Mouse (Mus musculus) granulocyte monocyte progenitor cell, adult 5-6 weeks (primary cell): Measurements from ENCODE around the gene Vps37b. TPM values are rescaled to one million over a fixed set of nuclear protein-coding genes. Genes with fewer than 3 reads are reported as not detected.

Experiments used
- ATAC-seq: replicated peaks from 2 replicates; pipeline ENCODE4 v1.8.0; 2016; ENCODE audit warnings: mild to moderate bottlenecking, moderate TSS enrichment, inconsistent platforms; ENCODE audit not compliant: poor library complexity, severe bottlenecking
- total RNA-seq, 2 experiments: library from RNA; stranded (forward) in 1 of 2; stranded (reverse) in 1 of 2; fragments of 200-712, 200-1000 nt in 1 of 2; fragments of >200 nt in 1 of 2; fragmentation: Nextera tagmentation in 1 of 2; gene quantifications; 2 replicates each; pipeline ENCODE4 v1.2.3; 2014 to 2017

Gene Vps37b
- total RNA-seq, 2 experiments from 2014 or later, result 7.6 to 9.5 TPM

DNA sequence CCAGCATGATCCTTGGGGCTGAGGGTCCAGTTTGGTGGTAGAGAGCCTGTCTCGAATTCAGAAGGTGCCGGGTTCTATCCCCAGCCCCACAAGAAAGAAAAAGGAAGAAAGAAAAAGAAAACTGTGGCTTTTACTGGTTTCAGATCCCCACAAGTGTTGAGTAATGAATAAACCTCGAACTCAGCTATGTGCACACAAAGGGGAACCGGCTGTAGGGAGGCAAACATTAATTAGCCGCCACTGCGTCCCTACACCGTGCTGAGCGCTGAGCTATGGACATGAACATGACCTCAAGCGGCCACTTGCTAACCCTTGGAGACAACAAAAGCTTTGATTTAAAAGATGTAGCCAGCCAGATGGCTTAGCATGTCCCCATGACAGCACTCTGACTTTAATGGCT is 6.9 kb downstream of the Vps37b start:
- peak; percentile 68 for ATAC-seq

DNA sequence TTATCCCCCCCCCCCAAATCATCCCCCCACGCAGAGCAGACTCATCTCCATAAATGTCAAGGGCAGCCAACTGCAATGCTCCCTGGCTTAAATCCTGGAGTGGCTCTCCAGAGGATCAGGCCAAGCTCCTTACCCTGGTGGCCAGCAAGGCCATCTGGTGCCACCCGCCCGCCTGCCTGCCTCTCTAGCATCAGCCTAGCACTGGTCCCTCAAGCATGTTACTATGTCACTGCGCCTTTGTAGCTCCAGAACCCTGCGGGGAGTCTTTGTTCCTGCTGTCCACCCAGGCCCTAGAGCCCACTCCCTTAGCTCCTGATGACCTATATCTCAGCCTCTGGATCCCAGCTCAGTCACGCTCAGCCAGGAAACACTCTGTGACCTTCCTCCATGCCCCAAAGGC is 7.4 kb downstream of the Vps37b start:
- ATAC-seq, result no peak

DNA sequence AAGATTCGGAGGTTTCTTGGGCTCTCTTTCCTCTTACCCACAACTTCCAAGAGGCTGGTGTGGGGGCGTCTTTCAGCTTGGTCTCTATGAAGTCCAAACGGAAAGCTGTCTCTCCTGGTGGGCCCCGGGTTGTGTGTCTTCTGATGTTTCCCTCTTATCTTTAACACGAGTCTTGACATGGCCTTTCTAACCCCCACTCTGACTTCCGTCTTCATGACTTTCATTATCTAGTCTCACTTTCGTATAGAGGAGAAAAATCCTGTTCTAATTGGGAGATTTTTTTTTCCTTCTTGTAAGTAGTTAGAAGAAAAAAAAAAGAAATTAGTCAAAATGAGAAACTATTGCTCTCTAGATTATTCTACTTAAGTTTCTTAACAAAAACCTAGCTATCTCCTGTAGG is 9.7 kb downstream of the Vps37b start:
- no peak for ATAC-seq

DNA sequence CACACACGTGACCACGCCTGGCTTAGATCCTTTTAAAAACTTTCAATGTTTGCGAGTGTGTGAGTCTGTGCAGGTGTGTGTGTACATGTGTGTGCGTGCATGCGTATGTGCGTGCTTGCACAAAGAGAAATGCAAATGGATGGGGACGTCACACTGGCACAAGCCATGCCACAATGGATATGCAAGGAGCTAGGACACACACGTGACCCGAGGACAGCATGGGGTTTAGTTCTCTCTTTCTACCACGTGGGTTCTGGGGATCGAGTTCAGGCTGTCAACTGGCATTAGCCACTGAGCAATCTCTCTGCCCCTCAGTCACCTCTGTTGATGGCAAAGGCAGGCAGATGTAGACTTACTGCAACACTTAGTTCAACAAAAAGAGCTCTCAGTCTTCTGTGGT is 10.4 kb downstream of the Vps37b start:
- 0 out of 2 replicates have a peak, but pooled peaks have one; percentile 6 for ATAC-seq

DNA sequence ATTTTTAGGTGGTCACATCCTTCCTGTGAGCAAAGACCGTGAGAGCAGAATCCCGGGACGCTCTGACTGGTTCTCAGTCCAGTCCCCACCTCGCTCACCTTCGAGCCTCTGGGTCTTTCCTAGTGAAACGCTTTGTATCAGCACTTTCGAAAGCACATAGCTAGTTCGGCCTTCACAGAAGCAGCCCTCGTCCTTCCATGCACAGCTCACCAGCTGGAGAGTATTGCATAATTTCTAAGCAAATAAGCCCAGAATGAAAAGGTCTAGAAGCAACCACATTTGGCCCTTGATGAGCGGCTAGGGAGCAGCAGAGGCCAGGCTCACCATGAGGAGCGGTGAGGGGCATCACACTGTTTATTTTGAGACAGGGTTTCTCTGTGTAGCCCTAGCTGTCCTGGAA is 10.9 kb downstream of the Vps37b start:
- ATAC-seq, result peak; percentile 28

DNA sequence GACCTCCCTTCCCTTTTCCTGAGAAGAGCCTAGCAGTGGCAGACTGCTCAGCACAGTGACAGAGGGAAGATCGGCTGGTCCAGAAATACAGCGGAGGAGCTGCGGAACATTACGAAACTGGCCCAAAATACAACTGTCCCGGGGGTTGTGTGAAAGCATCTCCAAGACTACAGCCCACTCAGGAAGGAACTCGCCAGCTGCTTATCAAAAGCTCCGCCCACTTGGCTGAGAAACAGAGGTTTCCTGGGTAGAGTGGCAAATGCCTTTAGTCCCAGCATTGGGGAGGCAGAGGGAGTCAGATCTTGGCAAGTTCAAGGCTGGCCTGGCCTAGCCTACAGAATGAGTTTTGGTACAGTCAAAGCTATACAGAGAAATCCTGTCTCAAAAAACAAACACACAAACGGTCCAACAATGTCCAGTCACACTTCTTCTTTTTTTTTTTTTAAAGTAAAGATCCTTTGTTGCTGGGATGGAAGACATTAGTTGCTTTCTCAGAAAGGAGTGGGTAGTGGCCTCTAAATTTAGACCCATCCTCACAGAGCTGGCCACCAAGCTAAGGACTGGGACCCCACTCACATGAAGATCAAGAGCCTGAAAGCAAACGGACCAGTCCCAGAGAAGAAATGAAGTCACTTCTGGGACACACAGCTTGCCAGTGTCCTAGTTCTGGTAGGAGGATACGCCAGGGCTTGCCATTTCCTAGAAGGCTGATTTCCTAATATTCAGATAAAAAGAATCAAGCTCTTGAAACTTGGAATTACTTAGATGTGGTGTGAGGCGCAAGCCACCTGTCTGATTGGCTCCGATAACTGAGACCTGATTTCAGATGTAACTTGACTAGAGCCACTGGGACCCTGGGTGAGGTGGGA is 12.5 kb downstream of the Vps37b start:
- peak; percentile 77 for ATAC-seq

DNA sequence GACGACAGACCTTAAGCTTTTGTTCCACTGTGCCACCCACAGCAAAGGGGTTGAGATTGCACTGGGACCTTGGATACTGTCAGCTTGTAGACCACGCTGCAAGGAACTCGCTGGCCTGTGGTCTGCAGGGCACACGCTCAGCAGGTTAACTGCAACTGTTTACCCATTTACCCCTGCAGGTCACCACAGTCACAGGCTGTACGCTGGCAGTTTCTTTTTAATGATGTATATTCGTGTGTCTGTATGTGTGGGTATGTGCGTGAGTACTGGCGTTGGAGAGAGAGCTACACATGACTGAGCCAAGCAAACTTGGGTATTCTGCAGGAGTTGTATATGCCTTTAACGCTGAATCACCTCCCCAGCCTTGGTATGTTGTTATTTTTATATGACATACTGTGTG is 13.4 kb downstream of the Vps37b start:
- ATAC-seq, result no peak

DNA sequence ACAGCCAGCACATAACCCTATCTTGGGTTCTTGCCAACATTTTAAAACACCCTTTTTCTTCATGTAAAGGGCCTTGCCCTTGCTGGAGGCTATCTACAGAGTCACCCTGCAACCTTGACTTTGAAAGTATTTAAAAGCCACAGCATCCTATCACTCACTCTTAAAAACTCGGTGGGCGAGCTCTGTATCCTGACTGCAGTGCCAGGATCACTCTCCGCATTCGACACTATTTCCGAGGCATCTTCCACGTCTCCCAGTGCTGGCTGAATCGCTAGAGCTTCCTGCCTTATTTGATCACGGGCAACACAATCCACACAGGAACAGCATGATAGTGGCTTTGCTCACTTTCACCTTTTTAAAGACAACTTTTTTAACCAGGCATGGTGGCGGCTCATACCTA is 14.1 kb downstream of the Vps37b start:
- no peak for ATAC-seq

DNA sequence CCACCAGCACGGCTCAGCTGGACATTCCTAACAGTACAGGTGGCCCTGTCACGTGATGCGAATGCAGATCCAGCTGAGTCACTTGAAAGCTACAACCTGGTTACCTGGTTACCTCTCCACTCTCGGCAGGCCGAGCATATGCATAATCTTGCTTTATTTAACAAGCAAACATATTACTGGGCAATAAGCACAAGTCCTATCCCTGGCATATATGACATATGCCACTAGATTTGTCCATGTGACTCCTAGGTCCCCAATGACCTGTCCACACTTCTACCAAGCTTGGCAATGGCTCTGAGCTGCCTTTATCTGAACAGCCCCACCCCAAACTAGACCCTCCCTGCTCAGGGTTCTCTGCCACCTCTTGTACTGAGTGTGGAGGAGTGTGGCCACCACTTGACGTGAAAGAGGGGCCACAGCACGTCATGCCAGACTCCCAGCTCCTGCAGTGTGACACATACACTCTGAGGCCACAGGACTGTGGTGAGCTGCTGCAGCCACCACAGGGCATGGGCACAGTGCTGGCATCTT is 15.7 kb downstream of the Vps37b start:
- no peak for ATAC-seq

DNA sequence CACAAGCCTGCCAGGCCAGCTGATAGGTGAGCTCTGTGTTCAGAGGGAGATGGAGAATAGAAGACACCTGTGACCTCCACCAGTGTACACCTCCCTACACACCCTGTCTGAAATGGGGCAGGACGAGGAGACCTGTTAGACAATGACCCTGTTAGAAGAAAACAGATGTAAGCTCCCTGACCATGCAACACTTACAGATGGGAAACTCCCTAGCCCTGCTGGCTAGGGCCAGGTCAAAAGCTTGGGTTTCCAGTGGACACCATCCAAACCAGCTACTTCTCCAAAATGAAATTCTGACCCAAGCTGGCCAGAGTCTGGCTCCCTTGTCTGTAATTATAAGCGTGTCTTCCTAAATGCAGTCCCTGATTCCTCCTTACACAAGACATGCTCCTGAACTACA is 16.3 kb downstream of the Vps37b start:
- no peak for ATAC-seq

DNA sequence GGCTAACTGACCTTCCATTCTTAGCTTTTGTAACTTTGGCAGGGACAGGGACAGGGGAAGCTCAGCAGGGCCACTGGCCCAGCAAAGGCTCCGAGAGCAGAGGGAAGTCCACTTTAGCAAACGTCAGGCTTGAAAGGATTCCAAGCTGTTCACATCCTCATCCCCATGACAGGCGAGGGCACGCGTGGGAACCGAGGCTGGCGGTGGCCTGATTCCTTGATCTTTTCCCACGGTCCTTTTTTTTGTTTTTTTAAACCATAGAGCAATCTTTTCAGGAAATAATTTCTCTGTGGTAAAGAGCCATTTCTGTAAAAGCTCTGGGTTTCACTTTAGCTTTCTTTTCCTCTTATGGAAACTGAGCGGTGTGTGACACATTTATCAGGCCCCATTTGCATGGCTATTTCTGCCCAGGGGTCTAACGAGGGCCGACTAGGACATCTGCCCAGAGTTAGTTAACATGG is 17.2 kb downstream of the Vps37b start:
- ATAC-seq, result peak; percentile 9

DNA sequence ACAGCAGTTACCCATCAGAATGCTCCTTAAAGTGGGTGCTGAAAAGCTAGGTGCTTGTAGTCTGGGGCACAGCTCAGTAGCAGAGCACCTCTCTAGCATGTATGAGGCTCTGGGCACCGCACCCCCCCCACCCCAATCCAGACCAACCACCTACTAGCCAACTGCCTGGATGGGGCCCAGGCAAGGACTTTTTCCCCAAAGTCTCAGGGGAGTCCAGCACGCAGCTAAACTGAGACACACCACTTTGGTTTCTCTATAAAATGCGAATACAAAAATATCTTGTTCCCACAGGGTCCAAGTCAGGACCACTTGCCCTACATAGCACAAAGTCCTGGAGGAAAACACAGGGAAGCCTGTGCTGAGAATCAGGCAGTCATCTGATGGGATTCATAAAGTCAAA is 17.9 kb downstream of the Vps37b start:
- ATAC-seq, result no peak

DNA sequence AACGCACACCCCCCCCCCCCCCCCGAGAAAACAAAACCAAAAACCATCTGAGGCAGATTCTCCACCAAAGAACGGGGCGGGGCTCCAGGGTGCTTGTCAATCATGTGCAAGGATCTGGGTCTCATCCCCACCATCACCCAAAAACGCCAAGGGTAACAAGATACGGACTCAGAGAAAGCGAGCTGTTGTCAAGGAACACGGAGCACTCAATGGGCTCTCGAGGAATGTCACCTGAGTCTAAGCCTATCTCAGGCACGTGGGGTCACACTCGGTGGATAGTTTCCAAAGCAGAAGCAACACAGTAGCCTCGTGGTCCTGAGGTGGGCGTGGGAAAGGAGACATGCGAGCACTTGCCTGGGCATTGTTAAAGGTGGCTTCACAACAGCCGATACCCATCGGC is 18.3 kb downstream of the Vps37b start:
- ATAC-seq, result no peak

DNA sequence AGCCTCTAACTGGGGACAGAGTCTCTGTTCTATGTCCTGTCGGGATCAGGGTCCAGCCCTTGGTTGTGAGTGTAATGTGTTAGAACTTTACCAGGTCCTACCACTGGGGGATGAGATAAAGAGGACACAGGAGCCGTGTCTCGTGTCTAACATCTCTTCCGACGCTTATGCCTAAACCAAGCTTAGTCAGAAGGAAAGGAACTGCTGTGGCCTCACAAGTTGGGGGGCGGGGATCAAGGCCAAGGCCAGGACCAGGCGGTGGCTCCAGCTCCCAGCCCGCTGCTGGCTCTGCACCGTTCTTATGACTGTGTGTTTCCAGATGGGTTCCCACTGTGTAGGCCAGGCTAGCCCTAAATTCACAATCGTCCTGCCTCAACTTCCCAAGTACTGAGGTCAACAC is 19.2 kb downstream of the Vps37b start:
- ATAC-seq, result no peak

DNA sequence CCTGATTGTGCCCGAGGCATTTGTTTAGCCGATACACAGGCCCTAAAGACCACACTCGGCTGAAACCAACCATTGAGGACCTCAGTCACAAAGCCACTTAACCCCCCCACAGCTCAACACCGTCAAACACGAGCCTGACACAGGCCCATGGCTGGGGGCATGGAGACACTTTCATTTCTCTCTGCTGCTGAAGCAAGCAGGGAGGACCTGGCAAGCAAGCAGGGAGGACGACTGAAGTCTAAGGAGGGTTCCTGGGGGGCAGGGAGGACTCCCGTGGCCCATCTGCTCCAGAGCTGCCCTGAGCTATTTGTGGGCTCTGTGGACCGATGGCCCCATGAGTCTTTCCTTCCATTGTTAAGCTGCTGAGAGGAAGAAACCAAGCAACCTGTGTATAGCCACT is 20.1 kb downstream of the Vps37b start:
- peak; percentile 18; the same call in 1 of the 2 replicates for ATAC-seq

DNA sequence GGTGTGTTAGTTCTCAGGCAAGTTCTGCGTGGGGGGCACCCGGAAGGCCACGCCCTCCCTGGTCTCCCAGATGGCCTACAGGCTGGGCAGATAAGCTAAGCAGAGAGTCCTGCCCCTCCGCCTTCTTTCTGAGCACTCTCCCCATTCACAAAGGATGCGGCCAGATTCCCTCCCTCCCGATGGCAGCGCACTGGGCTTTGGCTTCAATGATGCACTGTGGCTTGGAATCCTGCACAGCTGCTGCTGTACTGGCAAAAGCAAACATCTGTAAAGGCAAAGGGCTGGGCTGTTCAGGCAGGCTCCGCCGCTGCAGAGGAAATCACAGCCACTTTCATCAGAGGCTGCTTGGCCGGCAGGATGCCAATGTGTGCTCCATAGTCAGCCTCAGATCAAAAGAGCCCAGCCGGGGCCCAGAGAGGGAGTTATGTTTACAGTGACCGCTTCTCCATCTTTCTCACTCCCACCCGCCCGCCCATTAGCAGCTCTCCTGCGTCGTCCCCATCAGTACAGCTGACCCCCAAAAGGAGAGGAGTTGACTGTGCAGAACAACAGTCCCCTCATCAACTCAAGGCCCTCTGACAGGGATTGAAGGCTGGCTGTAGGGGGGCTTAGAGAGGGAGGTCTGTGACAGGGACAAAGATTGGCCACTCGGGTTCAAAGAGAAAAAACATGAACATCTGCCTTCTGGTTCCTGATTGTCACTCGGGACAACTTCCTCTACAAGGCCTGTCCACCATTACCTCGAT is 21.0 kb downstream of the Vps37b start:
- no peak; the same call in 1 of the 2 replicates for ATAC-seq

DNA sequence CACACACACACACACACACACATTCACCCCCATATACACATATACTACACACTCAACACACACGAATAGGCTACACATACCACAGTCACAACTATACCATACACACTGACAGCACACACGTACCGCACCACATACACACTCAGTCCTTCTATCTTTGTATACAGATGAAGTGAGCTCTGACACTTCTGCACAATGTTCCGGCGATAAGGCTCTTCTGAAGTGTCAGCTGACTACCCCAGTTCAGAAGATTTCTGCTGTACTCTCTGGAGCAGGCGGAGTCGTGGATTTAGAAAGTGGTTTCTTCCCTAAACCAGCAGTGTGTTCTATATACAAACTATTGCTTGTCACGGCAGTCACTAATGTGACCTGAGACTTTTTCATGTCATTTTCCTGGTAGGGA is 22.0 kb downstream of the Vps37b start:
- no peak for ATAC-seq

DNA sequence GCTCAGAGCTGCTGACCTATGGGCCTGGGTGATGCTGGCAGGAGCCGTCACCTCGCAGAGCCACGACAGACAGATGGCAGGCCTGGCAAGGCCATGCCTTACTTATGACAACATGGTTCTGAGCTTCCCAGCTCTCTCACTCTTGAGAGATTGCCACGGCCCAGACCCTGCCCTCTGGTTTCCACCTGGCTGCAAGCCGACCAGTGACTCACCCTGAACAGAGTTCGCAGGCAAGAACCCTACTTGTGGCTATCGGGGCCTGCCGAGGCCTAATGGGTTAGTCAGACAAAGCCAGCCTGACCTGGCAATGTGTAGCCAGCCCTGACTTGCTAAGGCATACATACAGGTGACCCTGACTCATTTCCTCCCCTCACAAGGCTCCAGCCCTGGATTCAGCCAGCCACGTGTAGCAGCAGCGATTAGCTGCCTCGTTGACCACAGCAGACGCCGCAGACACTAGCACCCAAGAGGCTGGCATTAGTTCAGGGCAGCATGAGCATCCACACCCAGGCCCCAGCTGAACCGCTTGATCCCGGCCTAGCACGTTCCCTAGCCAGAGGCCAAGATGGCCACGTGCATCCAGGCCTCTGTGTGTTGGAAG is 25.1 kb downstream of the Vps37b start:
- ATAC-seq, result no peak

DNA sequence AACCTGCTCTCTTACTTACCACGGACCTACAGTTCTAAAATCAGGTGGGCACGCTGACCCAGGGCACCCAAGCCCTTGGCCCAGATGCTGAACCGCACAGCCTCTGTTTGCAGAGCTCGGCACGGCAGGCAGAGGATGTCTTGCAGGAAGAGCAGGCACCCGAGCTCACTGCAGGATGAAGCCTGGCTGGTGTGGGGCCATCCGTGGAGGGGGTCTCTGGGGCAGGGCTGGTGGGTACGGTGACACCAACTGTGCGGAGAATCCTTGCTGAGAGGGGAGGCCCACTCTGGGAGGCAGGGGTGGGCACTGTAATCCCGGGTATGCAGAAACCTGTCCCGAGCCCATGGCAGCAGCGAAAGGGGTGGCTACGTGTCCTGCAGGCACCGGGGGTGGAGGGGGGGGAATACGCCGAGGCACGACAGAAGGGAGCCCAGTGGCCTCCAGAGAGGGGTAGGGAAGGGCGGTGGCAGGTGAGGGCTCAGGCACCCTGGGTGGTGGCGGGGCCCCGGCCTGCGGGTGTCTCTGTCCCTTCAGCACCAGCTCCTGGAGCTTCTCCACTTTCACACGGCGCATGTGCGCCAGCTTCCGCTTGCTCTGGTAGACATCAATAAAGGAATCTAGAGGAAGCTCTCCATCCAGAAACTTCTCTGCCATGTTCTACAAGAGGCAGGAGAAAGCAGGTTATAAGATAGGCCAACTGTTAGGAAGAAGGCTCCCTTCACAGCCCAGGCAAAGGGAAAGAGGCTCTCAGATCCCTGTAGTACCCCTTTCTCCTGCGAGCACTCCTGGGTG is 25.8 kb downstream of the Vps37b start:
- ATAC-seq, result no peak

DNA sequence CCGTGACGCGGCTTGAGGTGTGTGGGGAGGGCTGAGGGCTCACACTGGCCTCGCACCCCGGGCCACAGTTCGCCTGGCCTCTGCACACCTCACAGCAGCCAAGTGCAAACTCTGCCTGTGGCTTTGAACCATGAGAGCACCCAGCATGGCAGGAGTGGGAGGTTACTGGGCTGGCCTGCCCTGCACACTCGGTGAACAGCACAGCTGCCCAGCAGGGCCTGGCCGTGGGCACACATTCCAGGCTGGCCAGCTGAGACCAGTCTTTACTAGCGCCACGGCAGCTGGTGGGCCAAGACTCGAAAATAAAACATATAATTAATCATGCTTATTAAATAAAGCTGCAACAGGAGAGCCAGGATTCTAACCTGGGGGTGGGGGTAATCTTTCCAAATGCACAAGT is 26.5 kb downstream of the Vps37b start:
- ATAC-seq, result no peak
